In genomic region chr5:23464743-23465142, GRCm38 (mm10) we compare ENCODE assay signal across 1 mouse cellular context.
A peak's percentile ranks its signal among the peaks of the same experiment; 100 is the strongest.
TF ChIP-seq lines count a peak whose summit lies in the region.

No protein-coding gene starts in this region.

TF ChIP-seq in ES-E14, 5 proteins besides CTCF, POLR2A, EP300 and RAD21 (continued from another document):
- TF ChIP-seq HCFC1 (IDR thresholded peaks at IDR 0.05; ENCODE audit: borderline replicate concordance, insufficient read depth, low read length) (no peak), ZNF384 (IDR thresholded peaks at IDR 0.05; ENCODE audit: low read depth, low read length) (0 out of 2 replicates have a peak, but pooled peaks have one; percentile 44)
